Mouse (Mus musculus): Measurements from ENCODE around the gene Tpx2. TPM values are rescaled to one million over a fixed set of nuclear protein-coding genes. Genes with fewer than 3 reads are reported as not detected.

The Tpx2 gene
- total RNA-seq, 4 experiments from 2014 or later = 1.1 to 4.8 (median 3.1) TPM

DNA sequence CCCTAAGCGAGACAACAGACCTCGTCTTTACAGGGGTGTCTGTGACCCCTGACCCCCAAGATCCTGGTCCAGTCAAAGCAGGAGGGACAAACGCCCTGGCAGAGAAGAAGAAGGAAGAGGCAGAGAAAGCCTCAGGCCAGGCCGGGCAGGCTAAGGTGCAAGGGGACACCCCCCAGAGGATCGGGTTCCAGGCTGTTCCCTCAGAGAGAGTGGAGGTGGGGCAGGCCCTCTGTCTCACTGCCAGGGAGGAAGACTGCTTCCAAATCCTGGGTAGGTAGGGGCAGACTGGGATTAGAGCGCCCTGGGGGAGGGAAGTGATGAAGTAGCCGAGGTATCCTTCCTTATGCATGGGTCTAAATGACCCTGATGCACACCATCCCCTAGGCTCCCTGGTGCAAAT lies 65.7 kb downstream of the Tpx2 start:
- DNase-seq (ENCODE audit: low spot score in 2 of 2) = peak; percentile 71 to 81

DNA sequence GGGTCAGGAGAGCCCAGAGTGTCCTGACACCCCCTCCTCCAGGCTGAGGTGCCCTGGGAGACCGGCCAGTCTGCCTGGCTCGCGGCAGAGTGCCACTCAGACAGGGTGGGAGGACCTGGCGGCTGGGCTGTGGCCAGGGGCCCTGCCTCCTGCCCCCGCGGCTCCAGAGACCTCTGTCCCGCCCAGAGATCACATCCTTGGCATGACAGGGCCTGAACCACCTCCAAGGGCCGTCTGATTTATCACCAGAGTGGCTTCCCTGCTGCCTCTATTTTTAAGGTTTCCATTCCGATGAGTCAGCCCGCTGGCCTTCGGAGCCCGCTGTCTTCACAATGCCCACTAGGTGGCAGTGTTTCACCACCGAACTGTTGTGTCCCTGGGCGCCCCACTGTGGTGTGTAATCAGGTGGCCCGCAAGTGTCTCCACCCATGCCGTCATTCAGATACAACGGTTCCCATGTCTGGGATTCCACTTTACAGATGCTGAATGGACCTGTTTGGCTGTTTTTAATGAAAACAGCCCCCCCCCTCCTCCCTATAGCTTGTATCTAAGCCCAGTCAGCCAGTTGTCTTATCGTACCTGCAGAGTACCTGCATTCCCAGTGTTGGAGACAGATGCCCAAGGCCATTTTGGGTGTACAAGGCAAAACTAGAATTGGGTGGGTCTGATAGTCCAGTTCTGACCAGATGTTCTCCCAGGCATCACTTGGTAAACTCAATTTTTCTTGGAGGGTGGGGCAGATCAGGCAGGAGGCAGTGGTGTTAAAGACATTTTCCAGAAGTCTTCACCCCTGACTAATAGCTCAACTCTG lies 66.8 kb downstream of the Tpx2 start:
- DNase-seq (ENCODE audit: low spot score in 2 of 2) = peak; percentile 92 to 96

DNA sequence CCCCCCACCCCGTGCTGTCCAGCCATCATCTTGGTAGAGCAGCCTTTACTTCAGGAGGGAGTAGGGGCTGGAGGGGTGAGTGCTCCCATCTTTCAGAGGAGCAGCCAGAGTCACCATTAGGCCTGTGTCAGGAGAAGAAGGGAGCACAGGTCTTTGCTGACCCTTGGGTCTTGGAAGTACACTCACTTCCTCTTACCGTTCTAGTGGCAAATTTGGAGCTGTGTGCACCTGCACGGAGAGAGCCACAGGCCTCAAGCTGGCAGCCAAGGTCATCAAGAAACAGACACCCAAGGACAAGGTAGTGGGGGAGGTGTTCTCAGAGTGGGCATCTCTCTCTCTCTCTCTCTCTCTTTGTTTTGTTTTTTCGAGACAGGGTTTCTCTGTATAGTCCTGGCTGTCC lies 67.7 kb downstream of the Tpx2 start:
- no peak for DNase-seq (ENCODE audit: low spot score in 2 of 2)

DNA sequence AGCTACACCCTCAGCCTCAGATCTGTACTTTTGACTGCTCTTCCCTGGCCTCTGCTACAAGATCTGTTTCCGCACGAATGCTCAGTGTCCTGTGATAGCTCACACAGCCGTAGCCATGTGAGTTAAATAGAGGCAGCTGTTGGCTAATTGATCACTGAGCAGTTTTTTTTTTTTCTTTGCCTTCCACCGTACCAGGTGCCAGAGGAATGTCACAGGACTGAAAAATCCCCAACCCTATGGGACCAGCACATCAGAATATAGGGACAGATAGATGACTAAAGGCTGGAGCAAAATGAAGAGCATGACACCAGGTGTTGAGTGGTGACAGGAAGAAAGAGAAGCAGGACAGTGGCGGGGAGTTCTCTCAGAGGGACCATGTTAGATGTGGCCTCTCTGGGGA lies 68.3 kb downstream of the Tpx2 start:
- DNase-seq (ENCODE audit: low spot score in 2 of 2) = no peak

DNA sequence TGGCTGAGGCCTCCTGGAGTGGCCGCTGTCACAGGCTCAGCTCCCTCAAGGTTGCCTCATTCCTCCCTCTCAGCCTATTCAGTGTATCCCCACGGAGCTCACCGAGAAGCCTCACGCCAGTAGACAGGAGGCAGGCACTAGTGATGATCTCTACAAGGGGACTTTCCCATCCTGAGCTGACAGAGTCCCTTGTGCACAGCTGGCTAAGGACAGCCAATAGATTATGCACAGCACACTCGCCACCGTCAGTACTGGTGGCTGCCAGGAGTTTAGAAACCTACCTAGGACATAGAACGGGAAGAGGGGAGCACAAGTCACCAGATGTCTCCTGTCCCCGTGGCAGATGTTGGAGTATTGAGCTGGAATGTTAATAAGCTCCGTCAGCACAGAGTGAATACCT lies 69.9 kb downstream of the Tpx2 start:
- DNase-seq (ENCODE audit: low spot score in 2 of 2) = no peak

DNA sequence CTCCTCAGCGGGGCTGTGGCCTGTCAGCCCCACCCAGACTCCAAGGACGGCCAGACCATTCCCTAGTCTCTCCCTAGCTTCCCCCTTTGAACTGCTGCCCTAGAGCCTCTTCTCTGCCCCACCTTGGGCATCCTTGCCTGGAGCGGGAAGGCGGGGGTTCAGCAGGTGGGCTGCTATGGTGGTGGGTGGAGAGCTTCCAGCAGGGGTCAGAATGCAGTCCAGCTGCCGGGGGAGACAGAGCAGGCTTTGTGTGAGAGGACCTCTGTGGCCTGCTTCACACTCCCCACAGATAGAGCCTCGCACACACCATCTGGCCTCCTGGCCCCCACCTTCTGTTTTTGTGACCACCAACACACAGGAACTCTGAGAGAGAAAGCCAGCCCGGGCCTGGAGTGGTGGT lies 74.6 kb downstream of the Tpx2 start:
- DNase-seq (ENCODE audit: low spot score in 2 of 2) = no peak

DNA sequence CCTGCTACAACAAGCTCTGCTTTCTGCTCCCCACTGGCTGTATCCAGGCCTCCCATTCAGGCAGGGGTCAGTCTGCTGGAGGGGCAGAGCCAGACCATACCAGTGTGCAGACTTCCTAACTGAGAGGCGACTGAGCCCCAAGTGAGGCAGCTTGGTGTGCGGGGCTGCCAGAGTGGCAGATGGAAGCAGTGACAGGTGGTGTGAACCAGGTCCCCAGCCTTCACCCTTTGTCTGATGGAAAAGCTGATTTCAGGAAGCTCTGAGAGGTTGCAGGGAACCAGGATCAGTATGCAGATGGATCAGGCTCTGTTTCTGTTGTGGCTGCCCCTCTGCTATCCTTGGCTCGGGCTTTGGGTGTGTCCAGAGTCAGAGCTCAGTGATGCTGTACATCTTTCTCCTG lies 75.9 kb downstream of the Tpx2 start:
- no peak for DNase-seq (ENCODE audit: low spot score in 2 of 2)

DNA sequence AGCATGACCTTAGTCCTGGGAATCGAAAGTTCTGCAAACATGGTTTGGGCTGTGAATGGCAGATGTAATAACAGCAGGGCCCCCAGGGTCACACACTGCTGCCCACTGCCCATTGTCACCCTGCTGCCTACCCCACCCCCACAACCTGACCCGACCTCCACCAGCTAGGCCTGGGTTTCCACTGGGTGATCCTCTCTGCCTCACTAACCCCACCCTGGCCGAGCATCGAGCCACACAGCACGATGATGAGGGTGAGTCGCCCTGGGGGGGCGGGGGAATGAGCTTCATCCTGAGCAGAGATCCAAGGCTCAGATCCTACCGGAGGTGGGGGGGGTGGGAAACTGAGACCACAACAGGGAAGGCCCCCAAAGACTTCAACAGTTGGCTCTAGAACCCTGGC lies 76.4 kb downstream of the Tpx2 start:
- DNase-seq (ENCODE audit: low spot score in 2 of 2) = no peak

DNA sequence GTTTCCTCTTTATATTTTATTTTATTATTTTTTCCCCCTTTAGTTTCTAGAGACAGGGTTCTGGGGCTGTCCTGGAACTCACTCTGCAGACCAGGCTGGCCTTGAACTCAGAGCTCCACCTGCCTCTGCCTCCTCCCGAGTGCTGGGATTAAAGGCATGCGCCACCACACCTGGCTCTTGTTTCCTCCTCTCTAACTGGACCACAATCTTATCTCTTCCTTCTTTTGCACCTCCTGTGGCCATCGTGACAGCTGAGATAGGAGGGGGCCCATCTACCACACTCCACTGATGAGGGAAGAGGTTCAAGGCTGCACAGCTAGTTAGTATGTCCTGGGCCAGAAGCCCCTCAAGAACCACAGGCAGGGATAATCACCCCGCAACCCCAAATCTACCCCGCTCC lies 76.8 kb downstream of the Tpx2 start:
- no peak for DNase-seq (ENCODE audit: low spot score in 2 of 2)

DNA sequence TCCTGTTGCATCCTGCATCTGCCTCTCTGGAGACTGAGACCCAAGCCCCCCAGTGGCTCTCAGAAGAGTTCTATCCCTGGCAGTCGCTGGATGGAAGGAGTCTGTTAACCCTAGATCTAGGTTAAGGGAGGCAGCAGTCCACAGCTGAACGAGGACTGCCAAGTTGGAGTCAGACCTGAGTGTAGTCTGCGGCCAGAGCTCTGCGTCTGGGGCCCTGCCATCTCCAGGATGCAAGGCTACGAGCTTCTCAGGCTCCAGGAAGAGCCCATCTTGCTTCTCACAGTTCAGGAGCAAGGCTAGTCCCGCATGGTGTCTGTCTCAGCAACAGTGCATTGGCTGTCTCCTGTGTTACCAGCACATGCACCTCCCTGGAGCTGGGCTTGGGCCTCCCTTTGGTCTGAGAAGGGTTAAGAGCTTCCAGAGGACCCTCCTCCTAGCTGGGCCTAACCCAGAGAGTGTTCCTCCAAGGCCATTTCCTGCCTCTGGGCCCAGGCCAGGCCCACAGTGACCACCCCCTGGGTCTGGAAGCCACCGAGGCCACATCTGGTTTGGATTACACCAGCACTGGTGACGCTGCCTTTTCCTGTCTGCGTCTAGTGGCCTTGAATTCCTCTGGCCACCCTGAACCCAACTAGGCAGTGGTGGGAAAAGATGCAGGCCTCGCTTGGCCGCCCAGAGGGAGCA lies 77.6 kb downstream of the Tpx2 start:
- DNase-seq (ENCODE audit: low spot score in 2 of 2) = peak; percentile 68 to 79

DNA sequence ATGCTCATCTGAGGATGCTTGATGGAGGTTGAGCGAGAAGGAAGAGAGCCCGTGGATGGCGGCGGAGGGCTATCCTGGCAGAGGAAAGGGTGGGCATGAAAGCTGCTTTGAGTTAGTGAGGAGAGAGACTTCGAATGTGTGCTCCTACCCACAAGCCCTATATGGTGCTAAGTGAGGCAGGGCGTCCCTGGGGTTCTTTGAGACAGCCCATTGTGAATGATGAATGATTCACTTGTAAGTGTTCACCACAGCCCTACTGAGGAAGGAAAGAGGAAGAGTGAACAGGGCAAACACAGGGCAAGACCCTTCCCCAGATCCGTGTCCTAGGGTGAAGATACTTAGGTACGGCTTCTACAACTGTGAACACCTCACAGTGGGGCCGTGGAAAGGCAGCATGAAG lies 79.1 kb downstream of the Tpx2 start:
- no peak for DNase-seq (ENCODE audit: low spot score in 2 of 2)

DNA sequence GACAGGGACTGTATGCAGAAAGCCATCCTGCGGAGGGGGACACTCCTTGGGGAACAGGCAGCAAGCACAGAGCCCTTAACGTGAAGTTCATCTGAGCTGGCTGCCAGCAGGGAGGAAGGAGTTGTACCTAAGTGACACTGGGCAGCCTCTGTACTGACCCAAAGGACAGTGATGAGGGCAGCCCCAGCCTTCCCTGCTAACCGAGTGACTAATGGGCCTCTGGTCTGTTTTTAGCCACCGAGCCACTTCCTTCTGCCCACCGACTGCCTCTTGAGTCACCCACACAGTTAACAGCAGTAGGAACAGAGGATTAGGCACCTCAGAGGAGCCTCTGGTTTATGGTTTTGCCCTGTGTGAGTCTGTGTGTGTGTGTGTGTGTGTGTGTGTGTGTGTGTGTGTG lies 79.6 kb downstream of the Tpx2 start:
- no peak for DNase-seq (ENCODE audit: low spot score in 2 of 2)

DNA sequence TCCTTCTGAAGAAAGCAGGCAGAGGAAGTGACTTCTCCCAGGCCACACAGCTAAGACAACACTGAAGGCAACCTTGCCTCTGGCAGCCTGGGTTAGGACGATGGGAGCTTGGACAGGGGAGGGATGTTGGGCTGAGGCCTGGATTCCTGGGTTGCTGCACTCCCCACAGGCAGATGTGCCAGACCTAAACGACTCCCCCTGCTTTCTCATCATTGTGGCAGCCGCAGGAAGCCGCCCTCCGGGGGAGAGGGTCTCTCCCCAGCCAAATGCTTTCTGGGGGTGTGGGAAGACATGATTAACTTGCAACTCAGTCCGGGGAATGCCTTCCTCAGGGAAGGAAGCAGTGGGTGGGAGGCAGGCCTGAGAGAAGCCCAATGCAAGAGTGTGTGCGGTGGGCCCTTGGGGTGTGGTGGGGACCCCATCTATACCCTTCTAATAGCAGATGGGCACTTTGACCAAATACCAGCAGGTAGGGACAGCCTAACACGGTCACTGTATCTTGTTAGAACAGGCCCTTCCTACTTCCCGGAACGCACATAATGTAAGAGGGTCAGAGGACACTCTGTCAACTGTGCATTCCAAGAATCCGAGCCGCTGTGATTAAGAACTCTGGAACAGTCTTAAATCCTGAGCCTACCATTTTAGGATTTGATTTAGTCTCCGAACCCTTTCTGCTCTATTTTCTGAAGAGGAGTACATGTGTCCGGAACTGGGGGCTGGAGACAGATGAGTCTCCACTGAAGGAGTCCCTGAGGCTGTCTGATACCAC lies 80.6 kb downstream of the Tpx2 start:
- no peak for DNase-seq (ENCODE audit: low spot score in 2 of 2)

DNA sequence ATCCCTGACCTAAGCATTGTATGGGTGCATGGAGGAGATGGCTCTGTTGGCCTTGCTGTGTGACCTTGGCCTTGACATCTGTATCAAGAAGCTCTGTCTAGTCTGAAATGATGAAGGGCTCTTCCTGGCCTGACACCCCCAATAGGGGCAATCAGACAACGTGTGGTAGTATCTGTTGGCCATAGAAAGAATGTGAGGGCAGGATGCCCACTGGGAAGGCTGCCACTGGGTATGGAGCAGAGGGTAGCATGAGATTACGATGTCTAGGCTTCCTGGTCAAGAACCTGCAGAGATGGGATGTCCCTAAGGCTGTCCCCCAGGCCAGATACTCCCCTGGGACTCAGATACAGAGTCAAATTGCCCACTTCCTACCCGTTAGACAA lies 81.2 kb downstream of the Tpx2 start:
- no peak for DNase-seq (ENCODE audit: low spot score in 2 of 2)

DNA sequence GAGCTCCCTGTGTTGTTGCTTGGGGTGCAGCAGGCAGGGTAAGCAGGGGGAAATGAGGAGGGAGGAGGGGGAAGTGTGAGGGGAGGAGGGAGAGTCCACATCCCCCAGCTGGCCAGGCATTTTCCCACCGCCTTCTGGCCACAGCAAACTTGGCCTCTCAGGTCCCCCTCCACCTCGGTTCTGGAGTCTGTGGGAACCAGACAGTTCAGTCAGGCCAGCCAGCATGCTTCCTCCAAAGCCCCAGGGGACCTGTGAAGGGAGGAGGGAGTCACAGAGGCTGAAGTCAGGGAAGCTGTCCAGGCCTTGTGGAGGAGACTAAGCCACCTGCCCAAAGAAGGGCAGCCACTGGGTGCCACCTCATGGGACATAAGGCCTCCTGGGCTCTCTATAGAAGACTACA lies 82.5 kb downstream of the Tpx2 start:
- DNase-seq (ENCODE audit: low spot score in 2 of 2) = peak in 1 of 2 experiments; percentile 50

DNA sequence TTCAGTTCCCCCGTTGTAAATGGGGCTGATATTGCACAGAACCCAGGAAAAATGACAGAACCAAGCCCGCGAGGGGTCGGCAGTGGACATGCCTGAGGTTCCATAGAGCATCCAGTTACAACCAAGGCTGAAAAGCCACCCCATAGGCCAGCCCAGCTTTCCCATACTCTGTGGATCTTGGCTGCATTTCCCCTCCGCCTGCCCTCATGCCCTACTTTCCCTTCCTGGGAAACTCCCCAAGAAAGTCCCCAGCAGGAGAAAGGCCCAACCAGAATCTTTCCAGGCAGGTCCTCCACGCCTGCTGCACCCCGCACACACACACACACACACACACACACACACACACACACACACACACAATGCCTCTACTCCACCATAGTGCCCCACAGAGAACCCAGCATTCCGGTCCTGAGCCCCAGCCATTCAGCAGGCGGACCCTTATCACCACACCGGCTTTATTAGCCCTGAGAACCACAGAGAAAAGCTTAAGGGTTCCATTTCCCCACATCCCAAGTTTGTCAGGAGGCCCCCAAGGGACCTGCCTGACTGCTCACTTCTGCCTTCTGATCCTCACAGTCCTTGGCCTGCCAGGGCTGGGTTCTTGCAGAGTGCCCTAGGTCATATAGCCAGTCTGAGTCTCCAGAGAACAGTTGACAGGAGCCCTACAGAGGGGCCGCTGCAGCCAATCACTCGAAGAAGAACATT lies 83.8 kb downstream of the Tpx2 start:
- DNase-seq (ENCODE audit: low spot score in 2 of 2) = no peak

DNA sequence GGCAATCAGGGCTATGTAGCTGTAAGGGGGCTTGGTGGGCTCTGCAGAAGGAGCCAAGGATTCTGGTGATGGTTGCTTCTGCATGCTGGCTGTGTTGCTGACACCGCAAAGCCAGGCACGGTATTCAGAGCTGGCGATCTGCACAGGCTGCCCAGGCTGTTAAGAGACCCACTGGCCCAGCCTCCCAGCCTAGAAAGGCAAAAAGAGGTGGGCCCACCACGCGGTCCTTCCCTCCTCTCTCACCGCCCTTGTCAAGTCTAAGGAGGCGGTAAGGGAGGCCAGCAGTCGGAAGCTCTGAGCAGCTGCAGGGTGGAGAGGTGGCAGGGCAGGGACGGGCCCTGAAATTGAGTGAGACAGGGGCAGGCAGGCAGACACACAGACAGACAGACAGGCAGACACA lies 85.3 kb downstream of the Tpx2 start, which contains the start of gene Foxs1:
Gene Foxs1 (minus strand): TSS at position 161 of the 400 bp plus-strand sequence.
- DNase-seq (ENCODE audit: low spot score in 2 of 2) = no peak

DNA sequence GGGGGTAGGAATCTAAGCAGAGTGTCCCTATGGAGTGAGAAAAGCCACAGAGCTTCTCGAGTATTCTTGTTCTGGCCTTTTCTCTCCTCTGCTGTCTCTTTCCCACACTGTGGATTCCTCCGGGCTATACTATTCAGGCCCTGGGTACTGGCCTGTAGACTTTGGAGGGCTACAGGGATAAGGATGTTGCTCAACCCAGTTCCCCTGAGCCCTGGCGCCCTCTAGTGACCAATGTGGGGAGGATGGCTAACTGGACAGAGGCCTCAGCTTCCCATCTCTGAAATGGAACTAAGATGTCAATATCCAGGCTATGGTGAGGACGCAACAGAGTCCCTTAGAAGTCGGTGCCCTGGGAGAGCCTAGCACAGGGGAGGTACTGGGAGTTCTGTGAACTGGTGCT lies 85.8 kb downstream of the Tpx2 start:
- peak in 1 of 2 experiments; percentile 63 for DNase-seq (ENCODE audit: low spot score in 2 of 2)

DNA sequence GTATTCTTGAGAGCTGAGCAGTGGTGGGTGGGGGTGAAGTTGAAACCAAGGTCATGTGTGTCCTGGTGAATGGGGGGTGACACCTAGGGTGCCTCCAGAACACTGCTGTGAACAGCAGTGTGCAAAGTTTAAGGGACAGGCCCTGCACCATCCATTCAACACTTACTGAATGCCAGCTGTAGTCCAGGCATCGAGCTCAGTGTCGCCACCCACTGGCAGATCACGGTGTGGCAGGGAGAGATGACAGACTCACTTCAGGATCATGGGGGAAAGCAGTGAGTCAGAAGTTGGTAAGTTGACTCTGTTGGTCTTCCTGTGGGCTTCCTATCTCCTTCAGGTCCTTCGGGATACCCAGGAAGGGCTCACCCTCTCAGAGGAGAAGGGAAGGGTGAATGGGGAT lies 92.1 kb downstream of the Tpx2 start:
- DNase-seq (ENCODE audit: low spot score in 2 of 2) = no peak

DNA sequence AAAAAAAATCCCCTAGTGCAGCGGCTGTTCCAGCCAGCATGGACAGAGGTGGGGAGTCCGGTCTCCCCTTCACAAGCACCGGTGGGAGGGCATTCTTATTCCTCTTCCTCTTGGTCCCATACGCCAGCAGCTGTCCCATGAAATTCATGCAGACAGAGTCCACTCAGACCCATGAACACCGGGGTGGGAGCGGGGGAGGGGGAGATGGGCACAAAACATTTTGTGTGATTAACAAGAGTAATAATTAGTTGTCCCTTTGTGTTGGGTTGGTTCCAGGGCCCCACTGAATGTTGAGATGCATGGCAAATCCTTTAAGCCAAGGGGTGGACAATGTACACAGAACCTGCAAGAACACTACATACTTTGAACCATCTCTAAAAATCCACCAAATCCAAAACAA lies 93.3 kb downstream of the Tpx2 start:
- no peak for DNase-seq (ENCODE audit: low spot score in 2 of 2)

DNA sequence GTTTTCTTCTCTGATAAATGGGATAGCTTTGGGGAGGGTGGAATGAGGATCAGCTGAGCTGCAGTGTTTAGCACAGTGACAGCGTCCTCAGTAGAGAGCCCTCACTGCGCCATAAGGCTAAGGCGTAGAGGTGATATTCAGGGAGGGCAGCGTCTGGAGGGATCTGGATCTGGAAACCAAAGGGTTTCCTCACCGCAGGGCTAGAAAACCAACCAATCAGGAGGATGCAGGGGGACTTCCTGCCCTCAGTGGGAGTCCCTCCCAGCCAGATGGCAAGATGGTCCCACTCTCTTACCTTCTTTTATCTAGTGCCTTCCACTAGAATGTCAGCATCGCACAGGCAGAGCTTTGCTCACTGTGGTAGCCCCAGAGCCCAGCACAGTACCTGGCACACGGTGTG lies 94.0 kb downstream of the Tpx2 start:
- no peak for DNase-seq (ENCODE audit: low spot score in 2 of 2)
